Mouse (Mus musculus): ENCODE measurements around the gene Tmem260.

Tmem260 gene

DNA sequence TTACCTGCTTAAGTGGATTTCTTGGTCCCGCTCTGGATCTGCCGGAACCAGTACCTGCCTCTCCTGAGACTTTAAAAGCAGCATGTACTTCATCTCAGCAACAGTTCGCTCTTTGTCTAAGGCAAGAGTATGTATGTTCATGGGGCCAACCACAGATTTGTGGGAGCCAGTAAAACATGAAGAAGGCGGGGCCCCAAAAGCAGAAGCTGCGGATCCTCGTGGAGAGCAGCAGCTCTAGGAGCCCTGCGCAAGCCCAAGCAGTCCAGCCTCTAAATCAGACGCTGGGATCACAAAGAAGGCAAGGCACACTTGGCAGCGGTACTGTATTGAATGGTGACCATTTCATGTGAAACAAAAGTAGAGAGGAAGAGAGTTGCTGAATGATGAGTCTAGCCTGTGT, 107.8 kb downstream of the Tmem260 start:
- no peak for DNase-seq (ENCODE audit: low read depth)

DNA sequence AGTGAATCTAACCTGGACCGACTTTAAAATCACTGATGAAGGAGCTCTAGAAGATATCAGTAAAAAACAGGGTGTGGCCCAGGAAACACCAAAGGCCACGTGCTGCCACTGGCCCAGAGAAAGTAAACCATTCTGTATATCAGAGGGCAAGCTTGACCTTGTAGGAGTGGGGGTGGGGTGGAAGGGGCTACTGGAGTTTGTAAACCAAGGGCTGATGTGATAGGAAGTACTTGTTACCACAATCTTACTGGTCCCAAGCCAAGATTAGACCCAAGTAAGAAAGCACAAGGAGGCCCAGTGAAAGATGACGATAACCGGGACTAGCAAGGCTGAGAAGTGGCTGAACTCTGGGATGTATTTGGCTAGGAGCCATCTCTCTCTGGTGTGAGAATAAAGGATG, 113.1 kb downstream of the Tmem260 start:
- no peak for DNase-seq (ENCODE audit: low read depth)

DNA sequence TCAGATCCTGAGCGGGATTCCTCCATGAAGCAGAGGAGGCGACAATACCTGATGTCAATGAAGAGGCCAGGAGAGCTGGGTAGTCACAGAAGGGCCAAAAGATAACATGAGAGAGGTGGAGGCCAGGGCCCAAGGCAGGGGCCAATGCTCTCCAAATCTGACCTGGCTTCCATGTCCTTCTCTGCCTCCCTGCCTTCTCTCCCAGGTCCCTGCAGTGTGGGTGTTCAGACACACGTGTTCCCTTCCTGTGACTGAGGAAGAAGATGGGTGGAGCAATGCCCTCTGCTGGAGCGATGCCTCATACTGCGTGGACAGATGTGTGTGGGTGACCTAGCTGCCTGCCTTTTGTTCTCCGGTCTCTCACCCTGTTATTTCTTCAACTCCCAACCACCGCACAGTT, 113.8 kb downstream of the Tmem260 start:
- no peak for DNase-seq (ENCODE audit: low read depth)

DNA sequence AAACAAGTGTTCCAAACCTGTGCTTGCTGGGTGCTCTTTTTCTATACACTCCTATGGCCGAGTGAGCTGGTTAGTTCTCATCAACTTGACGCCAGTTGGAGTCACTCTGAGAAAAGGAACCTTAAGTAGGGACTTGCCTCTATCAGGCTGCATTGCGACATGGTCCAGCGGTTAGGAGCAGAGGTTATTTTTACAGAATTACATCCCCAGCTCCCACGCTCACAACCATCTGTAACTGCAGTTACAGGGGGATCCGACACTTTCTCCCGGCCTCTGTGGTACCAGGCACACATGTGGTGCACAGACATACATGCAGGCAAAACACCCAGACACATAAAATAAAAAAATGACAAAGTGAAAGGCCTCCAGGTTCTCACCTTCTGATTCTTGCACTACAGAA, 120.7 kb downstream of the Tmem260 start:
- no peak for DNase-seq (ENCODE audit: low read depth)

Measured in c-Kit-positive CD71-positive TER-119-negative erythroid progenitor cells, embryonic 14.5 days (primary cell).